Mouse (Mus musculus) olfactory bulb, adult 2 months (tissue): ENCODE data around the gene Appbp2.

Source experiments
- CTCF ChIP-seq: fragments of 200-500 bp; IDR thresholded peaks from 2 replicates; pipeline ENCODE4 v1.5.1; 2012; ENCODE audit warnings: low read depth, mild to moderate bottlenecking, low read length, moderate library complexity; ENCODE audit not compliant: insufficient read depth
- POLR2A ChIP-seq: fragments of 200-500 bp; IDR thresholded peaks from 2 replicates; pipeline ENCODE4 v1.6.1; 2012; ENCODE audit warnings: mild to moderate bottlenecking, low read depth, low read length, moderate library complexity; ENCODE audit not compliant: insufficient read depth

DNA sequence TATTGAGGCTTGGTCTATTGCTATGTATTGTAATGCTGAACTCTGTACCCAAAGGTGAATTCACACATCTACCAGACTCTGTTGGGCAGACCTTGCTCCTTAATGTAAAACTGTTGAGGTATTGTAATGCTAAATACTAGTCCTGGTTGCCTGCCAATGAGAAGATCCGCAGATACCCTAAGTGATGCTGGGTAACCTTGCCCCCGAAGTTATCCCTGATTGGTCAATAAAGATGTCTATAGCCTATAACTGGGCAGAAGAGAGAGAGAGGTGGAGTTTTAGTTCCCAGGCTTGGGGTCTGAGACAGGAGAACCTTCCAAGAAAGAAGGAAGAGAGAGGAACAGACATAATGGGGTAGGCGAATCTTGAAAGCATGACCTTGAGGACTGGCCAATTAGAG lies 5.3 kb upstream of the Appbp2 start:
- TF ChIP-seq POLR2A (no peak), CTCF (no peak)
